Mouse (Mus musculus) liver, adult 2 months (tissue): ENCODE measurements at regions not wholly inside any gene's neighbourhood (a gene's known extent, or its start where the extent isn't known, plus 50 kb on each side); places are given as distances from the start of the nearest gene placed in this dataset.

Experiments
- CTCF ChIP-seq: fragments of 200-500 bp; IDR thresholded peaks from 2 replicates; pipeline ENCODE4 v1.5.1; 2011; ENCODE audit warnings: low read depth, low read length, control low read depth
- POLR2A ChIP-seq: fragments of 200-500 bp; IDR thresholded peaks from 2 replicates; pipeline ENCODE4 v1.6.1; 2011; ENCODE audit warnings: low read length, control low read depth; ENCODE audit not compliant: insufficient read depth; ENCODE audit errors: extremely low read depth

GRCm38 (mm10) chr1:88611241-88611640, 90.8 kb downstream of the Arl4c start:
- TF ChIP-seq CTCF (no peak), POLR2A (no peak)
